Mouse (Mus musculus): ENCODE data around the gene Olfr1076. TPM values are rescaled to one million over a fixed set of nuclear protein-coding genes. Genes with fewer than 3 reads are reported as not detected.

The Olfr1076 gene
- polyA plus RNA-seq (2012; rRNA removed; ENCODE audit: low replicate concordance) = not detected in 2 replicates

GRCm38 (mm10) chr2:86508161-86508560 is at the start of gene Olfr1076:
TSS of gene Olfr1076 (plus strand) at chr2:86508461.

DNA sequence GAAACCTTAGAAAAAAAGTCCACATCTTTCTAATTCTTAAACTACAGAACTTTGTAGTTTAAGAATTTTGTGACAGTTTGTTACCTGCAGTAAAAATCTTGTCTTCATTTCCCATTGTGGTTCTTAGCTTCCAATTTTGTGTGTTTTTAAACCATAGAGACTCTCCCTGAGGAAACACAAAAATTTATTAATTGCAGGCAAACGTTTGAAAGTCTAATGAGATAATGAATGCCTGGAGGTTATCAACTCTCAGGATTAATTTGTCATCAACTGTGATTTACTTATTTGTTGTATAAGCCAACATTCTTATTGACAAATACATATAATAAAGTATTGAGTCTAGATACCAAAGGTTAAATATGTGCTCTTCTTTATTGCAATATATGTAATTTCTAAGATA is 21.0 kb upstream of the Olfr1076 start, which contains the start of gene Olfr228:
TSS of gene Olfr228 (minus strand) at position 101 of the 400 bp plus-strand sequence.

GRCm38 (mm10) chr2:86542380-86542779 is 34.1 kb downstream of the Olfr1076 start, which contains the start of gene Olfr1079:
TSS of gene Olfr1079 (minus strand) at chr2:86542480.

DNA sequence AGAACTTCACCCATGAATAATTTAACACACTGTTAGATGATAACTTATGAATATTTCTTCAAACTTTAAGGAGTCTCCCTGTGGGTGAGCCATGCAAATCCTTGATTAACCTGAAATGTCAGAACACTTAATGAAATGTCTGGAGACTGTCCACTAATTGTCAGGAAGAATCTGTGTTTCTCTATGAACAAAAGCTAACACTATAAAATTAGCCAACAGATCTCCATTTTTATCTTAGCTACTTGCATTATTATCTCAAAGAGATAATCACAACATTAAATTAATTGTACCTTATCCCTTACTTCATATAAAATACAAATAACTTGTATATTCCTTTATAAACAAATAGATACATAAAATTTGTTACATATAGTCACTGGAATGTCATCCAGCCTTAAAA is 49.9 kb downstream of the Olfr1076 start, which contains the start of gene Olfr1080:
TSS of gene Olfr1080 (minus strand) at position 101 of the 400 bp plus-strand sequence.

Other genes starting within 250 kb of the Olfr1076 start
- not detected in 2 replicates for gene Olfr1051, start 229.4 kb upstream of the Olfr1076 start, polyA plus RNA-seq (2012; rRNA removed; ENCODE audit: low replicate concordance)
- gene Olfr1052, start 216.0 kb upstream of the Olfr1076 start, polyA plus RNA-seq (2012; rRNA removed; ENCODE audit: low replicate concordance) = not detected in 2 replicates
- gene Olfr1053, start 193.2 kb upstream of the Olfr1076 start, polyA plus RNA-seq (2012; rRNA removed; ENCODE audit: low replicate concordance) = not detected in 2 replicates
- not detected in 2 replicates for gene Olfr1054, start 173.0 kb upstream of the Olfr1076 start, polyA plus RNA-seq (2012; rRNA removed; ENCODE audit: low replicate concordance)
- gene Olfr1055, start 158.2 kb upstream of the Olfr1076 start, polyA plus RNA-seq (2012; rRNA removed; ENCODE audit: low replicate concordance) = not detected in 2 replicates
- not detected in 2 replicates for gene Olfr1056, start 146.0 kb upstream of the Olfr1076 start, polyA plus RNA-seq (2012; rRNA removed; ENCODE audit: low replicate concordance)
- not detected in 2 replicates for gene Olfr1057, start 130.1 kb upstream of the Olfr1076 start, polyA plus RNA-seq (2012; rRNA removed; ENCODE audit: low replicate concordance)
- not detected in 2 replicates for gene Olfr1058, start 119.9 kb upstream of the Olfr1076 start, polyA plus RNA-seq (2012; rRNA removed; ENCODE audit: low replicate concordance)
- not detected in 2 replicates for gene Olfr1061, start 94.4 kb upstream of the Olfr1076 start, polyA plus RNA-seq (2012; rRNA removed; ENCODE audit: low replicate concordance)
- not detected in 2 replicates for gene Olfr1062, start 81.7 kb upstream of the Olfr1076 start, polyA plus RNA-seq (2012; rRNA removed; ENCODE audit: low replicate concordance)
- not detected in 2 replicates for gene Olfr1065, start 57.9 kb upstream of the Olfr1076 start, polyA plus RNA-seq (2012; rRNA removed; ENCODE audit: low replicate concordance)
- not detected in 2 replicates for gene Olfr1066, start 52.2 kb upstream of the Olfr1076 start, polyA plus RNA-seq (2012; rRNA removed; ENCODE audit: low replicate concordance)
- not detected in 2 replicates for gene Olfr228, start 21.1 kb upstream of the Olfr1076 start, polyA plus RNA-seq (2012; rRNA removed; ENCODE audit: low replicate concordance)
- gene Olfr1079, start 34.0 kb downstream of the Olfr1076 start, polyA plus RNA-seq (2012; rRNA removed; ENCODE audit: low replicate concordance) = not detected in 2 replicates
- not detected in 2 replicates for gene Olfr1080, start 49.8 kb downstream of the Olfr1076 start, polyA plus RNA-seq (2012; rRNA removed; ENCODE audit: low replicate concordance)
- not detected in 2 replicates for gene Olfr1082, start 90.5 kb downstream of the Olfr1076 start, polyA plus RNA-seq (2012; rRNA removed; ENCODE audit: low replicate concordance)
- gene Olfr1084, start 131.3 kb downstream of the Olfr1076 start, polyA plus RNA-seq (2012; rRNA removed; ENCODE audit: low replicate concordance) = not detected in 2 replicates
- not detected in 2 replicates for gene Olfr1085, start 153.6 kb downstream of the Olfr1076 start, polyA plus RNA-seq (2012; rRNA removed; ENCODE audit: low replicate concordance)
- not detected in 2 replicates for gene Olfr1086, start 171.6 kb downstream of the Olfr1076 start, polyA plus RNA-seq (2012; rRNA removed; ENCODE audit: low replicate concordance)
- gene Olfr1087, start 189.9 kb downstream of the Olfr1076 start, polyA plus RNA-seq (2012; rRNA removed; ENCODE audit: low replicate concordance) = not detected in 2 replicates
- not detected in 2 replicates for gene Olfr1089, start 225.2 kb downstream of the Olfr1076 start, polyA plus RNA-seq (2012; rRNA removed; ENCODE audit: low replicate concordance)

Data from subcutaneous adipose tissue, adult 2 months (tissue).